Mouse (Mus musculus): ENCODE measurements around the gene H2-DMb1. TPM values are rescaled to one million over a fixed set of nuclear protein-coding genes. Genes with fewer than 3 reads are reported as not detected.

H2-DMb1 gene
- polyA plus RNA-seq, 2 experiments, result 2.7 to 4.2 TPM

- no peak overlapping the region for H3K4me2 ChIP-seq (replicated peaks; ENCODE audit: low read depth, low read length, severe bottlenecking)
- H3K9me3 ChIP-seq (ENCODE audit: control insufficient read depth, low read length), result no peaks in the 10 kb centered on the region
- H3K27me3 ChIP-seq (ENCODE audit: control insufficient read depth, insufficient read depth, low read length), result peaks cover 27% of the 10 kb centered on the region; the same call in 1 of the 2 replicates
- 89% methylated on average over 9 of the region's 9 CpGs for WGBS
- TF ChIP-seq POLR2A (IDR thresholded peaks at IDR 0.05; ENCODE audit: borderline replicate concordance, extremely low read depth, insufficient read depth, insufficient read length), result no peak
- H3K4me3 ChIP-seq (replicated peaks; ENCODE audit: low read length), result no peak overlapping the region
- no peak overlapping the region for H3K9ac ChIP-seq (ENCODE audit: low read depth, low read length, severe bottlenecking)
- ATAC-seq (ENCODE audit: low FRiP score, low read depth), result no peak
- no peak overlapping the region for H3K27ac ChIP-seq (replicated peaks; ENCODE audit: low read depth, low read length)
- no peak for DNase-seq (ENCODE audit: low spot score)
- no peaks in the 10 kb centered on the region for H3K36me3 ChIP-seq (ENCODE audit: control insufficient read depth, insufficient read depth, low read length)
- peaks cover 6% of the 10 kb centered on the region for H3K4me1 ChIP-seq (ENCODE audit: control insufficient read depth, insufficient read depth, low read length)
These were observed 32.7 kb downstream of the H2-DMb1 start for GRCm38 (mm10) chr17:34185526-34185925.

- 4% methylated on average over 14 of the region's 14 CpGs for WGBS
- no peak for TF ChIP-seq POLR2A (IDR thresholded peaks at IDR 0.05; ENCODE audit: borderline replicate concordance, extremely low read depth, insufficient read depth, insufficient read length)
- ATAC-seq (ENCODE audit: low FRiP score, low read depth), result peak; percentile 46
- Histone ChIP-seq H3K27me3 (ENCODE audit: control insufficient read depth, insufficient read depth, low read length) (peaks cover 31% of the 10 kb centered on the region; the same call in 1 of the 2 replicates), H3K9me3 (ENCODE audit: control insufficient read depth, low read length) (no peaks in the 10 kb centered on the region), H3K4me1 (ENCODE audit: control insufficient read depth, insufficient read depth, low read length) (peaks cover 6% of the 10 kb centered on the region), H3K36me3 (ENCODE audit: control insufficient read depth, insufficient read depth, low read length) (no peaks in the 10 kb centered on the region), H3K9ac (ENCODE audit: low read depth, low read length, severe bottlenecking) (peak overlapping the region; percentile 44), H3K4me2 (replicated peaks; ENCODE audit: low read depth, low read length, severe bottlenecking) (peak overlapping the region; percentile 93), H3K4me3 (replicated peaks; ENCODE audit: low read length) (peak overlapping the region; percentile 56), H3K27ac (replicated peaks; ENCODE audit: low read depth, low read length) (no peak overlapping the region)
- no peak for DNase-seq (ENCODE audit: low spot score)
These were observed 34.0 kb downstream of the H2-DMb1 start for GRCm38 (mm10) chr17:34186885-34187260.

- Histone ChIP-seq H3K36me3 (ENCODE audit: control insufficient read depth, insufficient read depth, low read length) (no peaks in the 10 kb centered on the region), H3K9ac (ENCODE audit: low read depth, low read length, severe bottlenecking) (peak within 1 kb of the TSS; percentile 69), H3K27ac (replicated peaks; ENCODE audit: low read depth, low read length) (peak within 1 kb of the TSS; percentile 63), H3K4me1 (ENCODE audit: control insufficient read depth, insufficient read depth, low read length) (peaks cover 6% of the 10 kb centered on the region), H3K4me3 (replicated peaks; ENCODE audit: low read length) (peak within 1 kb of the TSS; percentile 56), H3K9me3 (ENCODE audit: control insufficient read depth, low read length) (no peaks in the 10 kb centered on the region), H3K27me3 (ENCODE audit: control insufficient read depth, insufficient read depth, low read length) (peaks cover 36% of the 10 kb centered on the region), H3K4me2 (replicated peaks; ENCODE audit: low read depth, low read length, severe bottlenecking) (peak within 1 kb of the TSS; percentile 93)
- WGBS, result under 1% methylated on average over 46 of the region's 46 CpGs
- peak; percentile 98 for DNase-seq (ENCODE audit: low spot score)
- peak; percentile 99 for ATAC-seq (ENCODE audit: low FRiP score, low read depth)
- TF ChIP-seq POLR2A (IDR thresholded peaks at IDR 0.05; ENCODE audit: borderline replicate concordance, extremely low read depth, insufficient read depth, insufficient read length), result no peak
These were observed 34.5 kb downstream of the H2-DMb1 start, which contains the start of the genes Tap1 and Psmb9 for GRCm38 (mm10) chr17:34187261-34187916. TSS of gene Tap1 (plus strand) at chr17:34187553. TSS of gene Psmb9 (minus strand) at chr17:34187764.

GRCm38 (mm10) chr17:34188010-34188409 is 35.1 kb downstream of the H2-DMb1 start:
- H3K4me2 ChIP-seq (replicated peaks; ENCODE audit: low read depth, low read length, severe bottlenecking), result peak overlapping the region; percentile 93
- peaks cover 42% of the 10 kb centered on the region for H3K27me3 ChIP-seq (ENCODE audit: control insufficient read depth, insufficient read depth, low read length)
- H3K4me1 ChIP-seq (ENCODE audit: control insufficient read depth, insufficient read depth, low read length), result peaks cover 6% of the 10 kb centered on the region
- peak overlapping the region; percentile 63; the same call in 1 of the 2 replicates for H3K27ac ChIP-seq (replicated peaks; ENCODE audit: low read depth, low read length)
- peak overlapping the region; percentile 56 for H3K4me3 ChIP-seq (replicated peaks; ENCODE audit: low read length)
- no peaks in the 10 kb centered on the region for H3K36me3 ChIP-seq (ENCODE audit: control insufficient read depth, insufficient read depth, low read length)
- DNase-seq (ENCODE audit: low spot score), result no peak
- TF ChIP-seq POLR2A (IDR thresholded peaks at IDR 0.05; ENCODE audit: borderline replicate concordance, extremely low read depth, insufficient read depth, insufficient read length), result no peak
- ATAC-seq (ENCODE audit: low FRiP score, low read depth), result no peak
- H3K9ac ChIP-seq (ENCODE audit: low read depth, low read length, severe bottlenecking), result peak overlapping the region; percentile 69
- WGBS, result 4% methylated on average over 18 of the region's 20 CpGs
- no peaks in the 10 kb centered on the region for H3K9me3 ChIP-seq (ENCODE audit: control insufficient read depth, low read length)

- no peak for TF ChIP-seq POLR2A (IDR thresholded peaks at IDR 0.05; ENCODE audit: borderline replicate concordance, extremely low read depth, insufficient read depth, insufficient read length)
- Histone ChIP-seq H3K9ac (ENCODE audit: low read depth, low read length, severe bottlenecking) (no peak overlapping the region), H3K4me3 (replicated peaks; ENCODE audit: low read length) (no peak overlapping the region), H3K36me3 (ENCODE audit: control insufficient read depth, insufficient read depth, low read length) (no peaks in the 10 kb centered on the region), H3K4me2 (replicated peaks; ENCODE audit: low read depth, low read length, severe bottlenecking) (no peak overlapping the region), H3K4me1 (ENCODE audit: control insufficient read depth, insufficient read depth, low read length) (peaks cover 6% of the 10 kb centered on the region), H3K27me3 (ENCODE audit: control insufficient read depth, insufficient read depth, low read length) (peaks cover 51% of the 10 kb centered on the region), H3K27ac (replicated peaks; ENCODE audit: low read depth, low read length) (no peak overlapping the region), H3K9me3 (ENCODE audit: control insufficient read depth, low read length) (no peaks in the 10 kb centered on the region)
- 66% methylated on average over 6 of the region's 6 CpGs for WGBS
- DNase-seq (ENCODE audit: low spot score) (no peak), ATAC-seq (ENCODE audit: low FRiP score, low read depth) (no peak)
These were observed 36.1 kb downstream of the H2-DMb1 start for GRCm38 (mm10) chr17:34188986-34189385.

Data from limb, embryonic 14.5 days (tissue).